Mouse (Mus musculus) layer of hippocampus, postnatal 25 days (tissue): ENCODE data around the gene Sycp2. TPM values are rescaled to one million over a fixed set of nuclear protein-coding genes. Genes with fewer than 3 reads are reported as not detected.
"Not testable (repeated sequence)": the region's sequence is repeated elsewhere in the genome, so short reads cannot be mapped to it uniquely, and the experiment has no call there.

ENCODE experiments used
- DNase-seq, 2 experiments: peaks; one replicate each; pipeline ENCODE4 v3.0.0; 2022; ENCODE audit warnings: mixed read lengths in 2 of 2, low spot score in 1 of 2; ENCODE audit errors: extremely low spot score in 1 of 2
- total RNA-seq, 2 experiments: library from RNA; stranded (reverse); gene quantifications; 2 replicates each; pipeline ENCODE4 v1.2.3; 2021

The Sycp2 gene
- total RNA-seq, 2 experiments from 2014 or later = 0.52 to 0.87 TPM

GRCm38 (mm10) chr2:178414261-178415149, 7.0 kb upstream of the Sycp2 start, which contains the start of the genes Ppp1r3d and Fam217b:
Ppp1r3d (minus strand) TSS chr2:178414472.
Fam217b (plus strand) TSS chr2:178414524.
- DNase-seq = peak; percentile 37 to 67

DNA sequence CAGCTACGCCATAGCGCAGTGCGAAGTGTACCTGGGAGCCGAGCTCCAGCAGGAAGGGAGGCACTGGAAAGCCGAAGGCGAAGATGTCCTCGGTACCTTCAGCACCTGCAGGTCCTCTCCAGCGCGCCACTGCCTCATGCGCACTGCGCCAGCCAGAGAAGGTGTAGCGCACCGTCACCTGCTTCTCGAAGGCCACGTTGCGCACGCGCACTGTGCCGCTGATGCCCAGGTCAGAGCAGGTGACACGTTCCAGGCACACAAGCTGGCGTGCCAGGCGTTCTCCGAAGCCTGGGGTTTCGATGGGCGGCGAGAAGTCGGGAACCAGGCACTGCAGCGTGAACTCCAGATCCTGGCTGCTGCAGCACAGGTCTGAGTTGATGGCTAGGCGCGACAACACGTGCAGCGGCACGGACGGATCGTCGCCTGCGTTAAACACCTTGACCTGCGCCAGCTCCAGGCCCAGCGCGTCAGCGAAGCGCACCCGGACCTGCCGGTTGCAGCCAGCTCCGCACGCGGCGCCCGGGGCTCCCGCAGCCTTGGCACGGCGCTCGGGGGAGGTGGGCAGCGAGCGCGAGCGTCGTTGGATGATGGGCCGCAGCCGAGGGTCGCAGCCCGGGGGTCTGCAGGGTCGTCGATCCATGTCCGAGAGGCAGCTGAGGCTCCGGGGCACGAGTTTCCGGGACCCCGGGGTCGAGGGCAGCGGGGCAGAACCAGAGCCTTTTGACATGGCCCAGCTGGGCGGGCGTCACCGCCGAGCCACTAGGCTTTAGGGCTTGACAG, 6.2 kb upstream of the Sycp2 start:
- peak; percentile 34 to 36 for DNase-seq

- no peak for DNase-seq
These were observed 5.6 kb upstream of the Sycp2 start for GRCm38 (mm10) chr2:178413081-178413480.

- no peak for DNase-seq
These were observed 5.1 kb upstream of the Sycp2 start for GRCm38 (mm10) chr2:178412598-178412997.

- no peak for DNase-seq
These were observed 2.8 kb upstream of the Sycp2 start for GRCm38 (mm10) chr2:178410286-178410685.

DNA sequence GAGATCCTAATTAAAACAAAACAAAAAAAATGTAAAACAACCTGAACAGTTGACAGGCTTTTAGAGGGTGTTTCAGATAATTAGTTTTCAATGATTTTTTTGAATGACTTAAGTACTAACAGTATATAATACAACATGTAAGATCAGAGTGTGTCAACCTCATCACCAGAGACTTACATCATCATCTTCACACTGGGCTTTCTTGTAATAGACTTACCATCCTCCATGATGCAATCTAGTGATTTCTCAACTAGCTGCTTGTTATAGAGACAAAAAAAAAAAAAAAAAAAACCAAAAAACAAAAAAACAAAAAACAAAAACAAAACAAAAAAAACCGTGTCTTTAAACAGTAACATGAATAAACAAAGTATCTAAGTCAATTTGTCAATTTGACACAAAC, 1.5 kb upstream of the Sycp2 start:
- no peak for DNase-seq

GRCm38 (mm10) chr2:178342597-178342996, 64.9 kb downstream of the Sycp2 start:
- no peak for DNase-seq

GRCm38 (mm10) chr2:178342105-178342504, 65.4 kb downstream of the Sycp2 start:
- DNase-seq = not testable (repeated sequence)

DNA sequence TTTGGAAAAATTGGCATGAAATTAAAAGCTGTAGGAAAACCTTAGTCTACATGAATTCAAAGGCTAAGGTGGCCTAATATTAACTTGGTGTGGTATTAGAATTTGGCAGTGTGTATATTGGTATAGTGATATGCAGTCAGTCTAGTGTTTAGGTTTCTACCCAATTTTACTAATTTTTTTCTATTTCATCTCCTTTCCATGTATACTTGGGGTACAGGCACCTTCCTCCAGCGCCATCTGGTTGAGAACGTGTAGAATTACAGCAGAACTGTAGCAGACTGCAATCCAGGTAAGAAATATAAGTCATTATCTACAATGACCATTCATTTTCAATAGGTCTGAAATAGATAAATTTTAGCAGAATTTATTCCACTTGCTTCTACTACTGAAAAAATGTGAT, 68.4 kb downstream of the Sycp2 start:
- DNase-seq = no peak

DNA sequence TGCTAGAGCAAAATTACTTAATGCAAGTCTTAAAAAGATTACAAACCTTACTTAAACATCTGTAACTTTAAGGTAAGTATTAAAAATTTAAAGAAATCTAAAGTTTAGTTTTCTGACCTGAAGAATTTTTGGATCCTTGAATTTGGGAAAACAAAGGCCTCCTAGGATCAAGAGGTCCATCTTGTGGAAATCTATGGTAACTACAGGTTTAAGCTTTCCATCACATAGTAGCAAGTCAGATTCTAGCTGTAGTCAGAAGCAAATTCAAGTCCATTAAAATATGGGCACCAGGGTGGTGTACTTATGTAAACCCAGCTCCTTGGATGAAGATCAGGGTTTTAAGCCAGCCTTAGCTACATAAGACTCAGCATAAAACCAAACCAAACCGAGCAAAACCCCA, 69.6 kb downstream of the Sycp2 start:
- no peak for DNase-seq

DNA sequence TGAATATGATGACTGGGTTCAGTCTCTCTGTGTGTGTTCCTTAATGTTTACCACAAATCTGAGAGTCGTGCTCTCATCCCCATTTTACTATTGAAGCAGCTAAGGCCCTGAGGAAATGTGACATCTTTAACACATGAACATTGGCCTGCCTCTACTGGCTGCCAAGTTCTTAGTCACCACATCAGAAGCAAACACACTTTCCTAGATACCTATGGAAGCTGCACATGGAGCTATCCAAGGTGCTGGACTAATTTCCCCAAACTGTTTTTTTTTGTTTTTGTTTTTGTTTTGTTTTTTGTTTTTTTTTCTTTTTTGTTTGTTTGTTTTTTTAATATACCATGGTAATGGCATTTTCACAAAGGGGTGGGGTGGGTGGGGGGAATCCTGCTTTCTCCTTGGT, 77.5 kb downstream of the Sycp2 start:
- no peak for DNase-seq

DNA sequence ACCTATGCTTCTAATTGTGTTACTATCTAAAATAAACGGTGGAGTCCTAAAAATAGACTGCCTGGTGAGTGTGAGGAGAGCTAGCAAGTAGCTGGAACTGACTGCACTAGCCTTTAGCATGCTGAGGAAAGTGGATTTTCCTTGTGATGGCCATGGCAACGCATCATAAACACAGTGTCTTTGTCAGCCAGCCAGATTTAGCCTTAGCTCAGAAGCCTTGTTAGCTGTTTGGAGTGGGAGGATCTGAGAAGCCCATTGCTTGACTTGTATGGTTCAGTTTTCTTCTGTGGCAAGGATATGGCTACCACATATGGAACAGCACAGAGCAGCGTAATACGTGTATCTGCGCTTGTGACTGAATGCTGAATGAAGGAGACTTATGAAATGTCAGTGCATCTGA, 77.9 kb downstream of the Sycp2 start:
- no peak for DNase-seq

- peak; percentile 63 to 77 for DNase-seq
These were observed 79.9 kb downstream of the Sycp2 start for GRCm38 (mm10) chr2:178327466-178328040.

- no peak for DNase-seq
These were observed 80.6 kb downstream of the Sycp2 start for GRCm38 (mm10) chr2:178326750-178327465.

GRCm38 (mm10) chr2:178326067-178326466, 81.4 kb downstream of the Sycp2 start:
- DNase-seq = no peak

- no peak for DNase-seq
These were observed 82.7 kb downstream of the Sycp2 start for GRCm38 (mm10) chr2:178324818-178325217.

DNA sequence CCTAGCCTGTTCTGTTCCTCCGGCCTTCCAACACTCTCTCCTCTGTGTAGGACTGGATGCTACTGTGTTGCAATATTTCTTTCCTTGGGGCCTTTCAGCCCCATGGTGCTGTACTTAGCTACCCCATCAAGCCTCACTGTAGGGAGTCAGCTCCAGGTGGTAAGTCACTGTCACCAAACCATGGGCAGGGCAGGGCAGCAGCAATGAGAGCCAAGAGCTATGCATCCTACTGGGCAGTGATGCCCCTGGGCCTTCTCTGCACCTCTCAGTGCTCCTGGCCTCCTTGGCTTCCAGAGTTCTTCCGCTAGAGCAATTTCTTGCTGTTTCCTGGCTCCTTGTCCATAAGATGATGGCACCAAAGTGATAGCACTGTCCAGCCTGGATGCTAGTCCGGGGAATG, 83.1 kb downstream of the Sycp2 start:
- no peak for DNase-seq

GRCm38 (mm10) chr2:178321271-178321670, 86.2 kb downstream of the Sycp2 start:
- DNase-seq = no peak

- no peak for DNase-seq
These were observed 87.7 kb downstream of the Sycp2 start for GRCm38 (mm10) chr2:178319766-178320165.

- DNase-seq = no peak
These were observed 91.2 kb downstream of the Sycp2 start for GRCm38 (mm10) chr2:178316281-178316680.
